Comparison of ENCODE assay signal across 28 mouse cellular contexts in genomic region chr2:131138296-131138695, GRCm38 (mm10). TPM values are rescaled to one million over a fixed set of nuclear protein-coding genes. Genes with fewer than 3 reads are reported as not detected.
DNase-seq lines count a peak whose midpoint lies in the region; ATAC-seq lines count a peak whose summit lies in the region.
"Had no signal": no experiment of that assay in that cellular context is flagged by ENCODE, and none has a peak within 500 bp of the region (broad histone marks: within the 10 kb centered on the region; RNA-seq: fewer than 3 reads in every experiment).

No protein-coding gene starts in this region.

- WGBS in heart, embryonic 10.5 days: 90% methylated on average over 4 of the region's 4 CpGs
- WGBS in liver, embryonic 12.5 days (ENCODE audit: insufficient replicate concordance): 85% methylated on average over 4 of the region's 4 CpGs

- no peak overlapping the region for H3K4me2 ChIP-seq in liver, embryonic 12.5 days
- H3K4me2 ChIP-seq: embryonic facial prominence, embryonic 13.5 days; hindbrain, embryonic 15.5 days; midbrain, embryonic 12.5 days had no signal

- H3K4me3 ChIP-seq in heart, embryonic 10.5 days: no peak overlapping the region
- no peak overlapping the region for H3K4me3 ChIP-seq in liver, embryonic 12.5 days
- H3K4me3 ChIP-seq: embryonic facial prominence, embryonic 13.5 days; hindbrain, embryonic 15.5 days; midbrain, embryonic 12.5 days had no signal

- no peaks in the 10 kb centered on the region for H3K9me3 ChIP-seq in heart, embryonic 10.5 days
- H3K9me3 ChIP-seq in liver, embryonic 12.5 days (replicated peaks): no peaks in the 10 kb centered on the region
- H3K9me3 ChIP-seq: embryonic facial prominence, embryonic 13.5 days; hindbrain, embryonic 15.5 days; midbrain, embryonic 12.5 days had no signal

- no peak overlapping the region for H3K9ac ChIP-seq in liver, embryonic 12.5 days
- H3K9ac ChIP-seq: embryonic facial prominence, embryonic 13.5 days; hindbrain, embryonic 15.5 days; midbrain, embryonic 12.5 days had no signal

- H3K27me3 ChIP-seq in heart, embryonic 10.5 days (ENCODE audit: insufficient read depth, poor library complexity, severe bottlenecking): no peaks in the 10 kb centered on the region
- H3K27me3 ChIP-seq in liver, embryonic 12.5 days (replicated peaks): no peaks in the 10 kb centered on the region
- H3K27me3 ChIP-seq: embryonic facial prominence, embryonic 13.5 days; hindbrain, embryonic 15.5 days; midbrain, embryonic 12.5 days had no signal

- H3K4me1 ChIP-seq in heart, embryonic 10.5 days: peaks cover 69% of the 10 kb centered on the region
- peaks cover 93% of the 10 kb centered on the region for H3K4me1 ChIP-seq in liver, embryonic 12.5 days
- H3K4me1 ChIP-seq: hindbrain, embryonic 15.5 days had no signal

- 0 out of 2 replicates have a peak overlapping the region, but pooled peaks have one; percentile 24 for H3K27ac ChIP-seq in heart, embryonic 10.5 days
- peak overlapping the region; percentile 99 for H3K27ac ChIP-seq in liver, embryonic 12.5 days
- H3K27ac ChIP-seq: embryonic facial prominence, embryonic 13.5 days; hindbrain, embryonic 15.5 days; midbrain, embryonic 12.5 days had no signal

- H3K36me3 ChIP-seq in heart, embryonic 10.5 days: peaks cover 30% of the 10 kb centered on the region
- peaks cover 63% of the 10 kb centered on the region for H3K36me3 ChIP-seq in liver, embryonic 12.5 days

- ATAC-seq in liver, embryonic 12.5 days: no peak
- ATAC-seq: forebrain, embryonic 14.5 days; intestine, embryonic 16.5 days had no signal

- peak; percentile 75 for DNase-seq in heart, embryonic 10.5 days (ENCODE audit: low spot score)
- no peak for DNase-seq in heart, adult 8-10 months (ENCODE audit: low spot score)
- no peak for DNase-seq in liver
- peak; percentile 37 for DNase-seq in testis, postnatal 10 days (ENCODE audit: low spot score)
- DNase-seq in testis, postnatal 14 days (ENCODE audit: low spot score): no peak
- DNase-seq in layer of hippocampus, postnatal 36 days: no peak
- DNase-seq: adrenal gland, postnatal 25 days; B cell, adult 2 months; cerebellum, adult 11-12 months; cerebellum, postnatal 14 days; retina, postnatal 1 day; thymus, adult 2 months had no signal

RNA-seq across cellular contexts. Expression of gene Gm11037, which starts 5.0 kb away (rescaled TPM):
- not detected in 2 replicates for polyA plus RNA-seq in heart, embryonic 10.5 days (2016; fragmentation: Nextera tagmentation; extraction: Ambion mirVana)
- not detected for total RNA-seq in heart, adult 8-10 months (2022)
- not detected in 2 replicates for polyA plus RNA-seq in liver, embryonic 12.5 days (2016; fragmentation: Nextera tagmentation; extraction: Ambion mirVana)
- total RNA-seq in layer of hippocampus, postnatal 36 days (2021): not detected
- total RNA-seq: adrenal gland, postnatal 25 days; gastrocnemius, postnatal 4 days; layer of hippocampus, adult 18-20 months; left cerebral cortex, postnatal 25 days; monocyte, adult 5-6 weeks had no signal
- polyA plus RNA-seq: embryonic facial prominence, embryonic 13.5 days; forebrain, embryonic 14.5 days; heart, embryonic 16.5 days; hindbrain, embryonic 15.5 days; intestine, embryonic 16.5 days; kidney, embryonic 16.5 days; limb, embryonic 14.5 days; lung, embryonic 16.5 days; midbrain, embryonic 12.5 days; neural tube, embryonic 11.5 days; stomach, embryonic 14.5 days; thymus, adult 2 months had no signal

RNA-seq across cellular contexts. Expression of gene Hspa12b, which starts 11.2 kb away (rescaled TPM):
- 10.0 and 10.8 TPM in 2 replicates for polyA plus RNA-seq in heart, embryonic 10.5 days (2016; fragmentation: Nextera tagmentation; extraction: Ambion mirVana)
- total RNA-seq in heart, adult 8-10 months (2022): 10 to 100 TPM; 21.5 to 33.7 (median 31.0) TPM
- polyA plus RNA-seq in liver, embryonic 12.5 days (2016; fragmentation: Nextera tagmentation; extraction: Ambion mirVana): 4.2 TPM in 2 replicates
- total RNA-seq in layer of hippocampus, postnatal 36 days (2021): 1 to 10 TPM; 7.5 to 9.1 TPM
- total RNA-seq: monocyte, adult 5-6 weeks had no signal

RNA-seq across cellular contexts. Expression of gene 1700037H04Rik, which starts 21.6 kb away (rescaled TPM):
- 82.6 and 86.0 TPM in 2 replicates for polyA plus RNA-seq in heart, embryonic 10.5 days (2016; fragmentation: Nextera tagmentation; extraction: Ambion mirVana)
- total RNA-seq in heart, adult 8-10 months (2022): 10 to 100 TPM in 3 of 4 experiments, 1 to 10 TPM in 1; 9.7 to 12.1 (median 10.5) TPM
- polyA plus RNA-seq in liver, embryonic 12.5 days (2016; fragmentation: Nextera tagmentation; extraction: Ambion mirVana): 131 and 141 TPM in 2 replicates
- 10 to 100 TPM; 51.3 to 51.8 TPM for total RNA-seq in layer of hippocampus, postnatal 36 days (2021)

RNA-seq across cellular contexts. Expression of gene Cenpb, which starts 41.6 kb away (rescaled TPM):
- polyA plus RNA-seq in heart, embryonic 10.5 days (2016; fragmentation: Nextera tagmentation; extraction: Ambion mirVana): 4.9 and 5.1 TPM in 2 replicates
- total RNA-seq in heart, adult 8-10 months (2022): 10 to 100 TPM; 89.5 to 93.4 (median 90.3) TPM
- 5.9 and 6.5 TPM in 2 replicates for polyA plus RNA-seq in liver, embryonic 12.5 days (2016; fragmentation: Nextera tagmentation; extraction: Ambion mirVana)
- 10 to 100 TPM; 73.9 to 76.5 TPM for total RNA-seq in layer of hippocampus, postnatal 36 days (2021)

RNA-seq across cellular contexts. Expression of gene Cdc25b, which starts 48.5 kb away (rescaled TPM):
- polyA plus RNA-seq in heart, embryonic 10.5 days (2016; fragmentation: Nextera tagmentation; extraction: Ambion mirVana): 27.8 and 35.9 TPM in 2 replicates
- 1 to 10 TPM; 4.3 to 4.9 (median 4.5) TPM for total RNA-seq in heart, adult 8-10 months (2022)
- 172 and 182 TPM in 2 replicates for polyA plus RNA-seq in liver, embryonic 12.5 days (2016; fragmentation: Nextera tagmentation; extraction: Ambion mirVana)
- total RNA-seq in layer of hippocampus, postnatal 36 days (2021): 10 to 100 TPM; 16.0 to 20.1 TPM

Comparison
In these comparisons a context has a peak if more than half of its experiments do, and no peak if none do; other contexts are left out.
1. DNase-seq: peak in heart, embryonic 10.5 days (single experiment) and testis, postnatal 10 days (single experiment); none in heart, adult 8-10 months (single experiment), liver (single experiment), testis, postnatal 14 days (single experiment) and layer of hippocampus, postnatal 36 days (0 of 2).